In genomic region chr7:66190385-66190784, GRCm38 (mm10) we compare ENCODE assay signal across 7 mouse cellular contexts.
A peak's percentile ranks its signal among the peaks of the same experiment; 100 is the strongest.
DNase-seq lines count a peak whose midpoint lies in the region; ATAC-seq and TF ChIP-seq lines count a peak whose summit lies in the region.
"Not testable (repeated sequence)": the region's sequence is repeated elsewhere in the genome, so short reads cannot be mapped to it uniquely, and the experiment has no call there.

No protein-coding gene starts in this region.

- peak in 2 of 3 experiments; percentile 1 to 34; a peak in 2 of 6 replicates for TF ChIP-seq CTCF in MEL (IDR thresholded peaks at IDR 0.05 in 2 of 3, conservative IDR thresholded peaks at IDR 0.05 in 1 of 3; ENCODE audit: control insufficient read depth in 1 of 3, insufficient read depth in 1 of 3, low read depth in 2 of 3, low read length in 3 of 3, poor library complexity in 1 of 3, severe bottlenecking in 1 of 3)
- TF ChIP-seq CTCF in bone marrow macrophage, adult 2 months (IDR thresholded peaks at IDR 0.05; ENCODE audit: low read depth, low read length) = peak; percentile 32
- 0 out of 2 replicates have a peak, but pooled peaks have one; percentile 17 for TF ChIP-seq CTCF in hindbrain, postnatal 0 days (IDR thresholded peaks at IDR 0.05; ENCODE audit: low read depth)
- TF ChIP-seq CTCF in left cerebral cortex, adult 2 months (IDR thresholded peaks at IDR 0.05) = peak; percentile 28
- TF ChIP-seq CTCF in lung, embryonic 14.5 days (IDR thresholded peaks at IDR 0.05; ENCODE audit: low read depth) = peak; percentile 30

- WGBS in hindbrain, postnatal 0 days = 88% methylated on average over 10 of the region's 10 CpGs
- 88% methylated on average over 10 of the region's 10 CpGs for WGBS in lung, embryonic 14.5 days

- TF ChIP-seq POLR2A in MEL (IDR thresholded peaks at IDR 0.05; ENCODE audit: control insufficient read depth in 1 of 2, insufficient read depth in 1 of 2, low read depth in 1 of 2, low read length in 2 of 2, poor library complexity in 1 of 2); bone marrow macrophage, adult 2 months (IDR thresholded peaks at IDR 0.05; ENCODE audit: borderline replicate concordance, low read depth, low read length): not testable (repeated sequence)

- not testable (repeated sequence) for H3K27me3 ChIP-seq in MEL (ENCODE audit: control insufficient read depth in 1 of 2, insufficient read depth in 2 of 2, low read length in 2 of 2); hindbrain, postnatal 0 days (ENCODE audit: insufficient read depth, low read length); lung, embryonic 14.5 days (ENCODE audit: insufficient read depth, low read length); splenic B cell, adult 2 months (ENCODE audit: control insufficient read depth, insufficient read depth, low read length, poor library complexity, severe bottlenecking)

- H3K79me2 ChIP-seq in MEL (ENCODE audit: control insufficient read depth, insufficient read depth, low read length, poor library complexity) = not testable (repeated sequence)

- intact Hi-C loops in left cerebral cortex, adult 2 months (cut with DNase I) = not testable (repeated sequence)

- not testable (repeated sequence) for H3K27ac ChIP-seq in MEL (ENCODE audit: control insufficient read depth, low read depth, low read length); bone marrow macrophage, adult 2 months (ENCODE audit: insufficient read depth, low read depth, low read length); hindbrain, postnatal 0 days; left cerebral cortex, adult 2 months; lung, embryonic 14.5 days (ENCODE audit: low read depth)

- H3K4me2 ChIP-seq in hindbrain, postnatal 0 days (ENCODE audit: low read depth, low read length); lung, embryonic 14.5 days: not testable (repeated sequence)

- H3K9me3 ChIP-seq in MEL (replicated peaks; ENCODE audit: insufficient read depth, low read length); hindbrain, postnatal 0 days (ENCODE audit: low read length); lung, embryonic 14.5 days (ENCODE audit: low read depth, low read length): not testable (repeated sequence)

- not testable (repeated sequence) for TF ChIP-seq RAD21 in MEL (IDR thresholded peaks at IDR 0.05; ENCODE audit: low read depth, low read length)

- not testable (repeated sequence) for H3K9ac ChIP-seq in MEL (ENCODE audit: control insufficient read depth, low read depth, low read length, poor library complexity, severe bottlenecking); hindbrain, postnatal 0 days (replicated peaks; ENCODE audit: low read length); lung, embryonic 14.5 days

- peaks cover 0 to 13% of the 10 kb centered on the region in 2 experiments; a peak in 2 of 4 replicates for H3K36me3 ChIP-seq in MEL (ENCODE audit: control insufficient read depth in 1 of 2, insufficient read depth in 2 of 2, low read length in 2 of 2)
- not testable (repeated sequence) for H3K36me3 ChIP-seq in hindbrain, postnatal 0 days (ENCODE audit: insufficient read depth, low read length); lung, embryonic 14.5 days (ENCODE audit: insufficient read depth); splenic B cell, adult 2 months (ENCODE audit: control insufficient read depth, insufficient read depth, low read length, poor library complexity, severe bottlenecking)

- H3K4me1 ChIP-seq in MEL (ENCODE audit: control insufficient read depth in 1 of 2, insufficient read depth in 2 of 2, low read length in 2 of 2) = peaks cover 5 to 29% of the 10 kb centered on the region in 2 experiments
- not testable (repeated sequence) for H3K4me1 ChIP-seq in bone marrow macrophage, adult 2 months (ENCODE audit: control insufficient read depth, insufficient read depth, low read length); hindbrain, postnatal 0 days (ENCODE audit: insufficient read depth, low read length); lung, embryonic 14.5 days (ENCODE audit: insufficient read depth)

- ATAC-seq in hindbrain, postnatal 0 days; lung, embryonic 14.5 days (ENCODE audit: insufficient read depth): not testable (repeated sequence)

- TF ChIP-seq EP300 in MEL (IDR thresholded peaks at IDR 0.05; ENCODE audit: low read depth in 1 of 2, low read length in 2 of 2) = not testable (repeated sequence)

- H3K4me3 ChIP-seq in MEL (ENCODE audit: control insufficient read depth in 1 of 2, insufficient read depth in 1 of 2, low read depth in 2 of 2, low read length in 2 of 2); bone marrow macrophage, adult 2 months (ENCODE audit: insufficient read depth, low read length); hindbrain, postnatal 0 days (ENCODE audit: low read length); left cerebral cortex, adult 2 months; lung, embryonic 14.5 days (ENCODE audit: low read depth, low read length): not testable (repeated sequence)

- peak; percentile 45 to 50 for DNase-seq in B cell, adult 2 months
- DNase-seq in MEL (ENCODE audit: low read depth, low spot score); hindbrain, postnatal 0 days (ENCODE audit: low spot score); left cerebral cortex, adult 2 months (ENCODE audit: extremely low spot score in 1 of 2, low spot score in 2 of 2); lung, embryonic 14.5 days: not testable (repeated sequence)
- DNase-seq in splenic B cell, adult 2 months (ENCODE audit: low read depth, low spot score) = peak; percentile 30
